Mouse (Mus musculus): ENCODE measurements around the gene Kazald1. TPM values are rescaled to one million over a fixed set of nuclear protein-coding genes. Genes with fewer than 3 reads are reported as not detected.

Gene Kazald1
- polyA plus RNA-seq, 1 experiment, result 6.1 TPM

- H3K27ac ChIP-seq (ENCODE audit: control insufficient read depth, insufficient read depth, low read depth, low read length), result no peak overlapping the region
- peaks cover 13% of the 10 kb centered on the region for H3K4me1 ChIP-seq (ENCODE audit: control insufficient read depth, insufficient read depth, low read length)
- H3K27me3 ChIP-seq (ENCODE audit: control insufficient read depth, insufficient read depth, low read length), result no peaks in the 10 kb centered on the region
- no peaks in the 10 kb centered on the region for H3K36me3 ChIP-seq (ENCODE audit: control insufficient read depth, insufficient read depth, low read length)
- no peak for TF ChIP-seq CTCF (IDR thresholded peaks at IDR 0.05; ENCODE audit: control insufficient read depth, insufficient read depth, insufficient replicate concordance, low read depth, low read length)
- no peak for TF ChIP-seq POLR2A (IDR thresholded peaks at IDR 0.05; ENCODE audit: control insufficient read depth, low read depth, low read length)
- no peak overlapping the region for H3K4me3 ChIP-seq (ENCODE audit: control insufficient read depth, low read depth, low read length)
These were observed 25.6 kb downstream of the Kazald1 start for GRCm38 (mm10) chr19:45100486-45101270.

GRCm38 (mm10) chr19:45105591-45105990 is 30.6 kb downstream of the Kazald1 start:
- no peaks in the 10 kb centered on the region for H3K36me3 ChIP-seq (ENCODE audit: control insufficient read depth, insufficient read depth, low read length)
- no peak for TF ChIP-seq CTCF (IDR thresholded peaks at IDR 0.05; ENCODE audit: control insufficient read depth, insufficient read depth, insufficient replicate concordance, low read depth, low read length)
- no peak for TF ChIP-seq POLR2A (IDR thresholded peaks at IDR 0.05; ENCODE audit: control insufficient read depth, low read depth, low read length)
- H3K4me1 ChIP-seq (ENCODE audit: control insufficient read depth, insufficient read depth, low read length), result peaks cover 13% of the 10 kb centered on the region
- H3K27ac ChIP-seq (ENCODE audit: control insufficient read depth, insufficient read depth, low read depth, low read length), result no peak overlapping the region
- no peaks in the 10 kb centered on the region for H3K27me3 ChIP-seq (ENCODE audit: control insufficient read depth, insufficient read depth, low read length)
- H3K4me3 ChIP-seq (ENCODE audit: control insufficient read depth, low read depth, low read length), result no peak overlapping the region

- no peaks in the 10 kb centered on the region for H3K27me3 ChIP-seq (ENCODE audit: control insufficient read depth, insufficient read depth, low read length)
- TF ChIP-seq POLR2A (IDR thresholded peaks at IDR 0.05; ENCODE audit: control insufficient read depth, low read depth, low read length), result no peak
- no peak for TF ChIP-seq CTCF (IDR thresholded peaks at IDR 0.05; ENCODE audit: control insufficient read depth, insufficient read depth, insufficient replicate concordance, low read depth, low read length)
- H3K4me1 ChIP-seq (ENCODE audit: control insufficient read depth, insufficient read depth, low read length), result peaks cover 13% of the 10 kb centered on the region
- no peaks in the 10 kb centered on the region for H3K36me3 ChIP-seq (ENCODE audit: control insufficient read depth, insufficient read depth, low read length)
- no peak overlapping the region for H3K4me3 ChIP-seq (ENCODE audit: control insufficient read depth, low read depth, low read length)
- no peak overlapping the region for H3K27ac ChIP-seq (ENCODE audit: control insufficient read depth, insufficient read depth, low read depth, low read length)
These were observed 31.6 kb downstream of the Kazald1 start for GRCm38 (mm10) chr19:45106689-45107088.

- H3K27me3 ChIP-seq (ENCODE audit: control insufficient read depth, insufficient read depth, low read length), result no peaks in the 10 kb centered on the region
- TF ChIP-seq CTCF (IDR thresholded peaks at IDR 0.05; ENCODE audit: control insufficient read depth, insufficient read depth, insufficient replicate concordance, low read depth, low read length) (no peak), POLR2A (IDR thresholded peaks at IDR 0.05; ENCODE audit: control insufficient read depth, low read depth, low read length) (no peak)
These were observed 35.6 kb downstream of the Kazald1 start for GRCm38 (mm10) chr19:45110681-45111080.

GRCm38 (mm10) chr19:45112444-45112843 is 37.4 kb downstream of the Kazald1 start:
- no peak overlapping the region for H3K27ac ChIP-seq (ENCODE audit: control insufficient read depth, insufficient read depth, low read depth, low read length)
- TF ChIP-seq CTCF (IDR thresholded peaks at IDR 0.05; ENCODE audit: control insufficient read depth, insufficient read depth, insufficient replicate concordance, low read depth, low read length), result peak; percentile 52; the same call in 1 of the 2 replicates
- TF ChIP-seq POLR2A (IDR thresholded peaks at IDR 0.05; ENCODE audit: control insufficient read depth, low read depth, low read length), result no peak
- H3K4me1 ChIP-seq (ENCODE audit: control insufficient read depth, insufficient read depth, low read length), result peaks cover 5% of the 10 kb centered on the region
- no peaks in the 10 kb centered on the region for H3K36me3 ChIP-seq (ENCODE audit: control insufficient read depth, insufficient read depth, low read length)
- H3K27me3 ChIP-seq (ENCODE audit: control insufficient read depth, insufficient read depth, low read length), result no peaks in the 10 kb centered on the region
- no peak overlapping the region for H3K4me3 ChIP-seq (ENCODE audit: control insufficient read depth, low read depth, low read length)

More at GRCm38 (mm10) chr19:45110681-45111080, 35.6 kb downstream of the Kazald1 start:
- Histone ChIP-seq H3K36me3 (ENCODE audit: control insufficient read depth, insufficient read depth, low read length) (no peaks in the 10 kb centered on the region), H3K4me3 (ENCODE audit: control insufficient read depth, low read depth, low read length) (no peak overlapping the region), H3K4me1 (ENCODE audit: control insufficient read depth, insufficient read depth, low read length) (peaks cover 5% of the 10 kb centered on the region), H3K27ac (ENCODE audit: control insufficient read depth, insufficient read depth, low read depth, low read length) (no peak overlapping the region)

GRCm38 (mm10) chr19:45113791-45114460 is 38.9 kb downstream of the Kazald1 start:
- no peak for TF ChIP-seq CTCF (IDR thresholded peaks at IDR 0.05; ENCODE audit: control insufficient read depth, insufficient read depth, insufficient replicate concordance, low read depth, low read length)
- Histone ChIP-seq H3K4me3 (ENCODE audit: control insufficient read depth, low read depth, low read length) (no peak overlapping the region), H3K27me3 (ENCODE audit: control insufficient read depth, insufficient read depth, low read length) (no peaks in the 10 kb centered on the region), H3K27ac (ENCODE audit: control insufficient read depth, insufficient read depth, low read depth, low read length) (no peak overlapping the region), H3K4me1 (ENCODE audit: control insufficient read depth, insufficient read depth, low read length) (peaks cover 5% of the 10 kb centered on the region), H3K36me3 (ENCODE audit: control insufficient read depth, insufficient read depth, low read length) (no peaks in the 10 kb centered on the region)

- Histone ChIP-seq H3K36me3 (ENCODE audit: control insufficient read depth, insufficient read depth, low read length) (no peaks in the 10 kb centered on the region), H3K27ac (ENCODE audit: control insufficient read depth, insufficient read depth, low read depth, low read length) (no peak overlapping the region), H3K27me3 (ENCODE audit: control insufficient read depth, insufficient read depth, low read length) (no peaks in the 10 kb centered on the region), H3K4me3 (ENCODE audit: control insufficient read depth, low read depth, low read length) (no peak overlapping the region), H3K4me1 (ENCODE audit: control insufficient read depth, insufficient read depth, low read length) (peaks cover 5% of the 10 kb centered on the region)
- TF ChIP-seq CTCF (IDR thresholded peaks at IDR 0.05; ENCODE audit: control insufficient read depth, insufficient read depth, insufficient replicate concordance, low read depth, low read length) (no peak), POLR2A (IDR thresholded peaks at IDR 0.05; ENCODE audit: control insufficient read depth, low read depth, low read length) (no peak)
These were observed 39.7 kb downstream of the Kazald1 start for GRCm38 (mm10) chr19:45114772-45115171.

Measured in testis, adult 2 months (tissue).